Mouse (Mus musculus): ENCODE results near the gene Ddn. TPM values are rescaled to one million over a fixed set of nuclear protein-coding genes. Genes with fewer than 3 reads are reported as not detected.

Gene Ddn
- polyA plus RNA-seq, 1 experiment from 2014 or later: 0.44 TPM

DNA sequence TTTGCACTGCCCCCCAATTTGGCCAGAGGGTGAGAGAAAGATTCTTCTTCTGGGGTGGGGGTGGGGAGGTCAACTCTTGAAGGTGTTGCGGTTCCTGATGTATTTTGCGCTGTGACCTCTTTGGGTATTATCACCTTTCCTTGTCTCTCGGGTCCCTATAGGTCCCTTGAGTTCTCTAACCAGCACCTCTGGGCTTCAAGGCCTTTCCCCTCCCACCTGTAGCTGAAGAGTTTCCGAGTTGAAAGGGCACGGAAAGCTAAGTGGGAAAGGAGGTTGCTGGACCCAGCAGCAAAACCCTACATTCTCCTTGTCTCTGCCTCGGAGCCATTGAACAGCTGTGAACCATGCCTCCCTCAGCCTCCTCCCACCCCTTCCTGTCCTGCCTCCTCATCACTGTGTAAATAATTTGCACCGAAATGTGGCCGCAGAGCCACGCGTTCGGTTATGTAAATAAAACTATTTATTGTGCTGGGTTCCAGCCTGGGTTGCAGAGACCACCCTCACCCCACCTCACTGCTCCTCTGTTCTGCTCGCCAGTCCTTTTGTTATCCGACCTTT, 16.1 kb downstream of the Ddn start:
- ATAC-seq (ENCODE audit: low read depth): no peak
- Histone ChIP-seq H3K9ac (replicated peaks; ENCODE audit: low read depth, low read length) (0 out of 2 replicates have a peak overlapping the region, but pooled peaks have one; percentile 16), H3K4me3 (ENCODE audit: low read depth, low read length) (peak overlapping the region; percentile 31), H3K27ac (ENCODE audit: low read depth, low read length) (no peak overlapping the region), H3K4me2 (ENCODE audit: low read depth, low read length) (peak overlapping the region; percentile 52), H3K27me3 (ENCODE audit: control insufficient read depth, insufficient read depth, low read length) (peaks cover 78% of the 10 kb centered on the region), H3K36me3 (ENCODE audit: control insufficient read depth, insufficient read depth, low read length) (no peaks in the 10 kb centered on the region), H3K9me3 (ENCODE audit: control insufficient read depth, low read length) (no peaks in the 10 kb centered on the region), H3K4me1 (ENCODE audit: control insufficient read depth, insufficient read depth, low read length) (peaks cover 20% of the 10 kb centered on the region)
- WGBS: 3% methylated on average over 13 of the region's 13 CpGs

DNA sequence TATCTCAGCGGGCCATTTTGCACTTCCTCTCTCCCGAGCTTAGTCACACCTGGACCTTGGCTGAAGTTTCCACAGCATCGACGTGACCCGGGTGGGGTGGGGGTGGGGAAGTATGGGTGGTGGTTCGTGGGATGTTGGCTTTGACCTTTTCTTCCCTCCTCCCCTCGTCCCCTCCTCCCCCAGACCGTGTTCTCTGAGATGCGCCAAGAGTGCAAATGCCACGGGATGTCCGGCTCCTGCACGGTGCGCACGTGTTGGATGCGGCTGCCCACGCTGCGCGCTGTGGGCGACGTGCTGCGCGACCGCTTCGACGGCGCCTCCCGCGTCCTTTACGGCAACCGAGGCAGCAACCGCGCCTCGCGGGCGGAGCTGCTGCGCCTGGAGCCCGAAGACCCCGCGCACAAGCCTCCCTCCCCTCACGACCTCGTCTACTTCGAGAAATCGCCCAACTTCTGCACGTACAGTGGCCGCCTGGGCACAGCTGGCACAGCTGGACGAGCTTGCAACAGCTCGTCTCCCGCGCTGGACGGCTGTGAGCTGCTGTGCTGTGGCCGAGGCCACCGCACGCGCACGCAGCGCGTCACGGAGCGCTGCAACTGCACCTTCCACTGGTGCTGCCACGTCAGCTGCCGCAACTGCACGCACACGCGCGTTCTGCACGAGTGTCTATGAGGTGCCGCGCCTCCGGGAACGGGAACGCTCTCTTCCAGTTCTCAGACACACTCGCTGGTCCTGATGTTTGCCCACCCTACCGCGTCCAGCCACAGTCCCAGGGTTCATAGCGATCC, 16.9 kb downstream of the Ddn start:
- H3K27me3 ChIP-seq (ENCODE audit: control insufficient read depth, insufficient read depth, low read length): peaks cover 83% of the 10 kb centered on the region
- no peaks in the 10 kb centered on the region for H3K9me3 ChIP-seq (ENCODE audit: control insufficient read depth, low read length)
- H3K27ac ChIP-seq (ENCODE audit: low read depth, low read length): no peak overlapping the region
- H3K9ac ChIP-seq (replicated peaks; ENCODE audit: low read depth, low read length): 0 out of 2 replicates have a peak overlapping the region, but pooled peaks have one; percentile 16
- H3K4me1 ChIP-seq (ENCODE audit: control insufficient read depth, insufficient read depth, low read length): peaks cover 16% of the 10 kb centered on the region
- peak overlapping the region; percentile 31 for H3K4me3 ChIP-seq (ENCODE audit: low read depth, low read length)
- peak overlapping the region; percentile 52 for H3K4me2 ChIP-seq (ENCODE audit: low read depth, low read length)
- ATAC-seq (ENCODE audit: low read depth): peak; percentile 44
- under 1% methylated on average over 75 of the region's 75 CpGs for WGBS
- H3K36me3 ChIP-seq (ENCODE audit: control insufficient read depth, insufficient read depth, low read length): no peaks in the 10 kb centered on the region

DNA sequence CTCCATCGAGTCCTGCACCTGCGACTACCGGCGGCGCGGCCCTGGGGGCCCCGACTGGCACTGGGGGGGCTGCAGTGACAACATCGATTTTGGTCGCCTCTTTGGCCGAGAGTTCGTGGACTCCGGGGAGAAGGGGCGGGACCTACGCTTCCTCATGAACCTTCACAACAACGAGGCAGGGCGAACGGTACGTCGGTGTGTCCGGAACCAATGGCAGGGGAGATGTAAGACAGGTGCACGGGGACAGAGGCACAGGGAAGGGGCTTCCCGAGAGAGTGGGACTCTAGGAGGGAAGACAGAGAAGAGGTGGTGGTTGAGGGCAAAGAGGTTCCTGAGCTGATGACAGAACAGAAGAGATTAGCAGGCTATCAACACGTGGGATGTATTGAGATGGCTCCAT, 17.5 kb downstream of the Ddn start:
- no peaks in the 10 kb centered on the region for H3K36me3 ChIP-seq (ENCODE audit: control insufficient read depth, insufficient read depth, low read length)
- H3K9ac ChIP-seq (replicated peaks; ENCODE audit: low read depth, low read length): no peak overlapping the region
- H3K4me1 ChIP-seq (ENCODE audit: control insufficient read depth, insufficient read depth, low read length): peaks cover 13% of the 10 kb centered on the region
- H3K9me3 ChIP-seq (ENCODE audit: control insufficient read depth, low read length): no peaks in the 10 kb centered on the region
- H3K27me3 ChIP-seq (ENCODE audit: control insufficient read depth, insufficient read depth, low read length): peaks cover 80% of the 10 kb centered on the region
- H3K4me3 ChIP-seq (ENCODE audit: low read depth, low read length): no peak overlapping the region; the same call in 1 of the 2 replicates
- ATAC-seq (ENCODE audit: low read depth): no peak
- H3K27ac ChIP-seq (ENCODE audit: low read depth, low read length): no peak overlapping the region
- under 1% methylated on average over 23 of the region's 23 CpGs for WGBS
- no peak overlapping the region for H3K4me2 ChIP-seq (ENCODE audit: low read depth, low read length)

DNA sequence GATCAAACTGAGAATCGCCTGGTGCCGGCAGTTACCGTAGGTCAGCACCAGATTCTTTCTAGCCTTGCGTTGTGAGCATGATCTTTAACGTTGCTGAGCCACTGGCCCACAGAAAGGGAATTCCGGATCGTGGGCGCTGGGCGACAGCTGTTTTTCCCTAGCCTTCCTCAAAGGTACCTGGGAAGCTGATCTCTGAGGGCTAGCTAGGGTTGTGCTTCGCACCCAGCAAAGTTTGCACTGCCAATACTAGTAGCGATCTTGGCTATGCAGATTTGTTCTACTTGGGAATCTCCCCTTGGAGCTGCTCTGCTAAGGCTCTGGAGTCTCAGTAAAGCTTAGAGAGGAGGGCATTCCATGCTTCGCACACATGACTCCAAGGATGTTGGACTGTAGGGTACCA, 18.1 kb downstream of the Ddn start:
- Histone ChIP-seq H3K4me3 (ENCODE audit: low read depth, low read length) (peak overlapping the region; percentile 16; the same call in 1 of the 2 replicates), H3K27ac (ENCODE audit: low read depth, low read length) (no peak overlapping the region), H3K4me2 (ENCODE audit: low read depth, low read length) (no peak overlapping the region), H3K9me3 (ENCODE audit: control insufficient read depth, low read length) (no peaks in the 10 kb centered on the region), H3K36me3 (ENCODE audit: control insufficient read depth, insufficient read depth, low read length) (no peaks in the 10 kb centered on the region), H3K4me1 (ENCODE audit: control insufficient read depth, insufficient read depth, low read length) (peaks cover 10% of the 10 kb centered on the region; the same call in 1 of the 2 replicates), H3K27me3 (ENCODE audit: control insufficient read depth, insufficient read depth, low read length) (peaks cover 80% of the 10 kb centered on the region), H3K9ac (replicated peaks; ENCODE audit: low read depth, low read length) (no peak overlapping the region)
- 1% methylated on average over 12 of the region's 12 CpGs for WGBS
- no peak for ATAC-seq (ENCODE audit: low read depth)

DNA sequence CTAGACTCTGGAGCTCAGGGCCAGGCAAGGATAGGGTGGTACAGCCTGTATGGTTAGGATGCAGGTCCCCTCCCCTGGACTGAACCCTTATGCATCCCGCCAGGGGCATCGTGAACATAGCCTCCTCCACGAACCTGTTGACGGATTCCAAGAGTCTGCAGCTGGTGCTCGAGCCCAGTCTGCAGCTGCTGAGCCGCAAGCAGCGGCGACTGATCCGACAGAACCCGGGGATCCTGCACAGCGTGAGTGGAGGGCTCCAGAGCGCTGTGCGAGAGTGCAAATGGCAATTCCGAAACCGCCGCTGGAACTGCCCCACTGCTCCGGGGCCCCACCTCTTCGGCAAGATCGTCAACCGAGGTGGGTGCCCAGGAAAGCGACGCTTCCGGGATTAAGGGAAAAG, 18.5 kb downstream of the Ddn start:
- WGBS: under 1% methylated on average over 23 of the region's 23 CpGs
- Histone ChIP-seq H3K27ac (ENCODE audit: low read depth, low read length) (no peak overlapping the region), H3K36me3 (ENCODE audit: control insufficient read depth, insufficient read depth, low read length) (no peaks in the 10 kb centered on the region), H3K27me3 (ENCODE audit: control insufficient read depth, insufficient read depth, low read length) (peaks cover 76% of the 10 kb centered on the region), H3K4me2 (ENCODE audit: low read depth, low read length) (no peak overlapping the region), H3K9ac (replicated peaks; ENCODE audit: low read depth, low read length) (no peak overlapping the region), H3K4me3 (ENCODE audit: low read depth, low read length) (peak overlapping the region; percentile 16; the same call in 1 of the 2 replicates), H3K9me3 (ENCODE audit: control insufficient read depth, low read length) (no peaks in the 10 kb centered on the region), H3K4me1 (ENCODE audit: control insufficient read depth, insufficient read depth, low read length) (peaks cover 10% of the 10 kb centered on the region; the same call in 1 of the 2 replicates)
- ATAC-seq (ENCODE audit: low read depth): no peak

DNA sequence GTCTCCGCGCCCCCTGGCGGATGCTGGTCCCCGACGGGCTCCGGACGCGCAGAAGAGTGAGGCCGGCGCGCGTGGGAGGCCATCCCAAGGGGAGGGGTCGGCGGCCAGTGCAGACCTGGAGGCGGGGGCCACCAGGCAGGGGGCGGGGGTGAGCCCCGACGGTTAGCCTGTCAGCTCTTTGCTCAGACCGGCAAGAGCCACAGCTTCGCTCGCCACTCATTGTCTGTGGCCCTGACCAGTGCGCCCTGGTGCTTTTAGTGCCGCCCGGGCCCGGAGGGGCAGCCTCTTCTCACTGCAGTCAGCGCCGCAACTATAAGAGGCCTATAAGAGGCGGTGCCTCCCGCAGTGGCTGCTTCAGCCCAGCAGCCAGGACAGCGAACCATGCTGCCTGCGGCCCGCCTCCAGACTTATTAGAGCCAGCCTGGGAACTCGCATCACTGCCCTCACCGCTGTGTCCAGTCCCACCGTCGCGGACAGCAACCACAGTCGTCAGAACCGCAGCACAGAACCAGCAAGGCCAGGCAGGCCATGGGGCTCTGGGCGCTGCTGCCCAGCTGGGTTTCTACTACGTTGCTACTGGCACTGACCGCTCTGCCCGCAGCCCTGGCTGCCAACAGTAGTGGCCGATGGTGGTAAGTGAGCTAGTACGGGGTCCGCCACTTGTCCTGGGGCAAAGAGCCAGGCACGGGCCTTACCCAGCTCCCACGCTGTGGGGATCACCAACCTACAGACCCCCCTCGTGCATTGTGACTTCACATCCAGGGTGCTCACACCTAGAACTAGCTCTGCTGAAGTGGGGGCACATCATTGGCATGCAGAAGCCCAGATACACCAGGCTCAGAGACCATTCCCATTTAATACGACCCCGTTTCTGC, 19.4 kb downstream of the Ddn start, which contains the start of gene Wnt1:
Wnt1 (plus strand) TSS at position 197 of the 875 bp plus-strand sequence.
- Histone ChIP-seq H3K9ac (replicated peaks; ENCODE audit: low read depth, low read length) (no peak within 1 kb of the TSS), H3K27ac (ENCODE audit: low read depth, low read length) (no peak within 1 kb of the TSS), H3K4me3 (ENCODE audit: low read depth, low read length) (0 out of 2 replicates have a peak within 1 kb of the TSS, but pooled peaks have one; percentile 16), H3K4me2 (ENCODE audit: low read depth, low read length) (no peak within 1 kb of the TSS), H3K9me3 (ENCODE audit: control insufficient read depth, low read length) (no peaks in the 10 kb centered on the region), H3K27me3 (ENCODE audit: control insufficient read depth, insufficient read depth, low read length) (peaks cover 67% of the 10 kb centered on the region), H3K4me1 (ENCODE audit: control insufficient read depth, insufficient read depth, low read length) (peaks cover 10% of the 10 kb centered on the region; the same call in 1 of the 2 replicates), H3K36me3 (ENCODE audit: control insufficient read depth, insufficient read depth, low read length) (no peaks in the 10 kb centered on the region)
- 0 out of 2 replicates have a peak, but pooled peaks have one; percentile 26 for ATAC-seq (ENCODE audit: low read depth)
- WGBS: 1% methylated on average over 51 of the region's 51 CpGs

DNA sequence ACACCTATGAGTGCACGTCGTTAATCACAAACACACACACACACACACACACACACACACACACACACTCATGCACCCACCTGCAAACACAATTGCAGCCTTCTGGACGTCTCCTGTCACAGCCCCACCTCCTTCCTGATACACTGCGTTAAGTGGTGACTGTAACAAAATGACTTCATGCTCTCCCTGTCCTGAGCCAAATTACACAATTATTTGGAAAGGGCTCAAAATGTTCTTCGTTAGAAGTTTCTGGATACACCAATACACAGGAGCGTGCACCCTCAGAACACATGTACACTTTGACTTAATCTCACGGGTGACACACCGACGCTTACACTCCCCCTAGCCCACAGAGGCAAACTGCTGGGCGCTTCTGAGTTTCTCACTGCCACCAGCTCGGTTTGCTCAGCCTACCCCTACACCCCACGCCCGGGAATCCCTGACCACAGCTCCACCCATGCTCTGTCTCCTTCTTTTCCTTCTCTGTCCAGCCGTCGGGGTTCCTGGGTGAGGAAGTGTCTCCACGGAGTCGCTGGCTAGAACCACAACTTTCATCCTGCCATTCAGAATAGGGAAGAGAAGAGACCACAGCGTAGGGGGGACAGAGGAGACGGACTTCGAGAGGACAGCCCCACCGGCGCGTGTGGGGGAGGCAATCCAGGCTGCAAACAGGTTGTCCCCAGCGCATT, 20.2 kb downstream of the Ddn start:
- peaks cover 10% of the 10 kb centered on the region; the same call in 1 of the 2 replicates for H3K4me1 ChIP-seq (ENCODE audit: control insufficient read depth, insufficient read depth, low read length)
- no peak overlapping the region for H3K4me2 ChIP-seq (ENCODE audit: low read depth, low read length)
- no peak overlapping the region for H3K27ac ChIP-seq (ENCODE audit: low read depth, low read length)
- H3K36me3 ChIP-seq (ENCODE audit: control insufficient read depth, insufficient read depth, low read length): no peaks in the 10 kb centered on the region
- no peaks in the 10 kb centered on the region for H3K9me3 ChIP-seq (ENCODE audit: control insufficient read depth, low read length)
- WGBS: 14% methylated on average over 24 of the region's 24 CpGs
- no peak overlapping the region for H3K4me3 ChIP-seq (ENCODE audit: low read depth, low read length)
- no peak for ATAC-seq (ENCODE audit: low read depth)
- H3K9ac ChIP-seq (replicated peaks; ENCODE audit: low read depth, low read length): no peak overlapping the region
- H3K27me3 ChIP-seq (ENCODE audit: control insufficient read depth, insufficient read depth, low read length): peaks cover 59% of the 10 kb centered on the region

DNA sequence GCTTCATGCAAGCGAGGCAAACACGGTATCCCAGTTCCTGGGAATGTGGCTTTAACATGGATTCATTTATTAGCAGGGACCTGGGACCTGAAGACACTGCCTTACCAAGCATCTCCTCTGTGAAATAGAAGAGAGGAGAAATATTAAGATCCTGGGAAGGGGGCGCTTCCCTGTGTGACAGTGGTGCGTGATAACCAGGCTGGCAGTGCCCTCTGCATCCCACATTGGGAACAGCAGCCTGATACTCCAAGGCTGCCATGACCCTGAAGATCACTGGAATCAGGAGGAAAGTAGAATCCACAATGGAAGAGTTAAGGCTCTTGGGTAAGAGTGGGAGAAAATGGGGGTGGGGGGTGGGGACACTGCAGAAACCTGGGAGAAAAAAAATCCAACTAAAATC, 21.4 kb downstream of the Ddn start:
- Histone ChIP-seq H3K9me3 (ENCODE audit: control insufficient read depth, low read length) (no peaks in the 10 kb centered on the region), H3K4me2 (ENCODE audit: low read depth, low read length) (no peak overlapping the region), H3K27me3 (ENCODE audit: control insufficient read depth, insufficient read depth, low read length) (peaks cover 49% of the 10 kb centered on the region), H3K36me3 (ENCODE audit: control insufficient read depth, insufficient read depth, low read length) (no peaks in the 10 kb centered on the region), H3K9ac (replicated peaks; ENCODE audit: low read depth, low read length) (no peak overlapping the region), H3K4me1 (ENCODE audit: control insufficient read depth, insufficient read depth, low read length) (peaks cover 10% of the 10 kb centered on the region; the same call in 1 of the 2 replicates), H3K4me3 (ENCODE audit: low read depth, low read length) (no peak overlapping the region), H3K27ac (ENCODE audit: low read depth, low read length) (no peak overlapping the region)
- 29% methylated on average over 4 of the region's 4 CpGs for WGBS
- no peak for ATAC-seq (ENCODE audit: low read depth)
